In the genomic region with DNA sequence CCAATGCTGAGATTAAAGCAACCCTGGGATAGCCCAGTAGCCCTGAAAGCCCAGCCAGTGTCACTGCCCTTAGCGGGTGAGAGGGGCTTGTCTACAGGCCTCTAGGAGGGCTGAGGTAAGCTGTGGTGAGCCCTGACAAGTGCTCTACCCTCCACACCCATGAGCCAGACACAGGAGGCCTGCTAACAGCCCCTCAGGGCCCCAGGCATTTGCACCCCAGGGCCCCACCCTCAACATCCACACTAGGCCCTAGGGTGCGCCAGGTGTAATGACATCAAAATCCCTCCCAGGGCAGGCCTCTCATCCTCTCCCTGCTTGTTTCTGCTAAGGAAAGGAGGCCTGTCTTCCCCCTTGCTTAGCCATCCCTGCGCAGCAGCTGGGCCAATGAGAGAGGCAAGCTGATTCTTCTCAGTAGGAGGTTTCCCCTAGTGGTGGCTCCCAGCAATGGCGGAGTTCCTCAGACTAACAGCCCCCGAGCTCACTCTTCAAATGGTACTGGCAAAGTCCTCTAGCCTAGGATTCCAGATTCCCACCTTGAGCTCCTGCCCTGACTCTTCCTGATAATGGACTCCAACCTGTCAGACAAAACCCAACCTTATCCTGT, we compare ENCODE assay signal across 10 mouse cellular contexts. TPM values are rescaled to one million over a fixed set of nuclear protein-coding genes. Genes with fewer than 3 reads are reported as not detected.
DNase-seq lines count a peak whose midpoint lies in the region; ATAC-seq and TF ChIP-seq lines count a peak whose summit lies in the region.
"Had no signal": no experiment of that assay in that cellular context is flagged by ENCODE, and none has a peak within 500 bp of the region (broad histone marks: within the 10 kb centered on the region; RNA-seq: fewer than 3 reads in every experiment).

No protein-coding gene starts in this region.

- no peak overlapping the region for H3K4me2 ChIP-seq in midbrain, embryonic 13.5 days (replicated peaks)
- no peak overlapping the region for H3K4me2 ChIP-seq in neural tube, embryonic 11.5 days (ENCODE audit: low read depth)

- no peaks in the 10 kb centered on the region for H3K9me3 ChIP-seq in midbrain, embryonic 10.5 days (replicated peaks)
- H3K9me3 ChIP-seq in midbrain, embryonic 13.5 days = no peaks in the 10 kb centered on the region
- H3K9me3 ChIP-seq in neural tube, embryonic 11.5 days (ENCODE audit: control insufficient read depth, low read length) = no peaks in the 10 kb centered on the region

- H3K27me3 ChIP-seq in midbrain, embryonic 10.5 days (ENCODE audit: low read depth, poor library complexity, severe bottlenecking) = peaks cover 62% of the 10 kb centered on the region
- H3K27me3 ChIP-seq in midbrain, embryonic 13.5 days = peaks cover 11% of the 10 kb centered on the region
- H3K27me3 ChIP-seq in neural tube, embryonic 11.5 days (ENCODE audit: control insufficient read depth, insufficient read depth, low read length) = peaks cover 3% of the 10 kb centered on the region; the same call in 1 of the 2 replicates

- H3K27ac ChIP-seq in gastrocnemius, adult 2 months = no peak overlapping the region
- H3K27ac ChIP-seq in midbrain, embryonic 10.5 days (replicated peaks) = no peak overlapping the region
- H3K27ac ChIP-seq in midbrain, embryonic 13.5 days = no peak overlapping the region
- no peak overlapping the region for H3K27ac ChIP-seq in neural tube, embryonic 11.5 days (ENCODE audit: low read depth, low read length)

- no peak overlapping the region for H3K4me3 ChIP-seq in gastrocnemius, adult 2 months
- H3K4me3 ChIP-seq in midbrain, embryonic 10.5 days = no peak overlapping the region
- H3K4me3 ChIP-seq in midbrain, embryonic 13.5 days (replicated peaks) = no peak overlapping the region
- no peak overlapping the region for H3K4me3 ChIP-seq in neural tube, embryonic 11.5 days (ENCODE audit: low read depth, low read length)

- TF ChIP-seq CTCF in gastrocnemius, adult 2 months (IDR thresholded peaks at IDR 0.05) = peak; percentile 41

- no peaks in the 10 kb centered on the region for H3K4me1 ChIP-seq in midbrain, embryonic 10.5 days
- H3K4me1 ChIP-seq in midbrain, embryonic 13.5 days (replicated peaks) = peaks cover 8% of the 10 kb centered on the region
- H3K4me1 ChIP-seq in neural tube, embryonic 11.5 days (ENCODE audit: control insufficient read depth, insufficient read depth, low read length) = no peaks in the 10 kb centered on the region

- ATAC-seq in midbrain, embryonic 13.5 days = no peak
- ATAC-seq in neural tube, embryonic 11.5 days (ENCODE audit: insufficient read depth, low FRiP score, low TSS enrichment) = no peak

- intact Hi-C loops in gastrocnemius, adult 2 months (cut with DNase I) = loop anchor here (10.0 kb wide), 1 partner anchor 332 kb away; no protein-coding TSS in a partner anchor
- intact Hi-C loops in gastrocnemius, postnatal 36 days (cut with DNase I) = no loop called here

- no peak overlapping the region for H3K9ac ChIP-seq in midbrain, embryonic 13.5 days (replicated peaks)
- H3K9ac ChIP-seq in neural tube, embryonic 11.5 days (ENCODE audit: low read length) = no peak overlapping the region

- 42% methylated on average over 5 of the region's 5 CpGs for WGBS in midbrain, embryonic 10.5 days
- WGBS in midbrain, embryonic 13.5 days = 33% methylated on average over 5 of the region's 5 CpGs
- 33% methylated on average over 5 of the region's 5 CpGs for WGBS in neural tube, embryonic 11.5 days

- DNase-seq in gastrocnemius, adult 2 months = no peak
- no peak for DNase-seq in gastrocnemius, postnatal 36 days
- peak; percentile 43 for DNase-seq in midbrain, embryonic 10.5 days (ENCODE audit: low spot score)
- peak; percentile 19 for DNase-seq in c-Kit-positive CD71-positive TER-119-negative erythroid progenitor cells, embryonic 14.5 days (ENCODE audit: low read depth)
- DNase-seq in neural tube, embryonic 11.5 days (ENCODE audit: low spot score) = peak; percentile 60
- DNase-seq in spleen, adult 18-20 months = no peak
- DNase-seq in right cerebral cortex, adult 2 months (ENCODE audit: low spot score in 2 of 2) = no peak
- DNase-seq: adrenal gland, postnatal 25 days had no signal

- H3K36me3 ChIP-seq in midbrain, embryonic 10.5 days = no peaks in the 10 kb centered on the region
- no peaks in the 10 kb centered on the region for H3K36me3 ChIP-seq in midbrain, embryonic 13.5 days
- H3K36me3 ChIP-seq in neural tube, embryonic 11.5 days (ENCODE audit: control insufficient read depth, insufficient read depth, low read length) = no peaks in the 10 kb centered on the region

RNA-seq across cellular contexts. Expression of a gene that starts 22.1 kb away (rescaled TPM):
- total RNA-seq in gastrocnemius, adult 2 months (2021) = 10 to 100 TPM; 15.4 to 47.2 TPM
- total RNA-seq in gastrocnemius, postnatal 36 days (2021) = 10 to 100 TPM; 14.5 to 16.5 TPM
- 0.51 and 0.78 TPM in 2 replicates for polyA plus RNA-seq in midbrain, embryonic 10.5 days (2016; fragmentation: Nextera tagmentation; extraction: Ambion mirVana)
- polyA plus RNA-seq in midbrain, embryonic 13.5 days (2015; fragmentation: Nextera tagmentation; extraction: Ambion mirVana) = 0.54 and 0.96 TPM in 2 replicates
- 0.07 and 0.25 TPM in 2 replicates for polyA plus RNA-seq in neural tube, embryonic 11.5 days (2014; fragmentation: Nextera tagmentation; extraction: Ambion mirVana)
- total RNA-seq: hematopoietic stem cell, adult 5-6 weeks had no signal

Comparison
In these comparisons a context has a peak if more than half of its experiments do, and no peak if none do; other contexts are left out.
1. DNase-seq: peak in midbrain, embryonic 10.5 days (single experiment), c-Kit-positive CD71-positive TER-119-negative erythroid progenitor cells, embryonic 14.5 days (single experiment) and neural tube, embryonic 11.5 days (single experiment); none in gastrocnemius, adult 2 months (single experiment), gastrocnemius, postnatal 36 days (0 of 2), spleen, adult 18-20 months (0 of 2) and right cerebral cortex, adult 2 months (0 of 2).